Mouse (Mus musculus) midbrain, postnatal 0 days (tissue): ENCODE data around the gene Hoxa5. TPM values are rescaled to one million over a fixed set of nuclear protein-coding genes. Genes with fewer than 3 reads are reported as not detected.

Experiments
- ATAC-seq: fragments of 200-750 bp; cut with Nextera tagmentation; 2 replicates; pipeline ENCODE4 v1.8.0; 2017; ENCODE audit warnings: moderate number of reproducible peaks, mild to moderate bottlenecking, moderate TSS enrichment, moderate library complexity; ENCODE audit not compliant: low FRiP score
- DNase-seq: peaks from one replicate; pipeline ENCODE4 v3.0.0-alpha.2; 2015; ENCODE audit warnings: low spot score
- H3K27ac ChIP-seq: fragments of 300-500 bp; sonication (generic); 2 replicates; pipeline ENCODE4 v1.5.1; 2014; ENCODE audit warnings: low read depth, mild to moderate bottlenecking, low read length, mixed read lengths
- H3K27me3 ChIP-seq: fragments of 300-500 bp; sonication (generic); 2 replicates; pipeline ENCODE4 v1.6.1; 2014; ENCODE audit warnings: low read length, control low read depth, mixed read lengths; ENCODE audit not compliant: insufficient read depth
- H3K36me3 ChIP-seq: fragments of 300-500 bp; sonication (generic); 2 replicates; pipeline ENCODE4 v1.6.1; 2014; ENCODE audit warnings: low read length, control low read depth, mixed read lengths; ENCODE audit not compliant: insufficient read depth
- H3K4me1 ChIP-seq: fragments of 300-500 bp; sonication (generic); 2 replicates; pipeline ENCODE4 v1.6.1; 2014; ENCODE audit warnings: mild to moderate bottlenecking, control low read depth, antibody characterized with exemption, low read length, mixed read lengths; ENCODE audit not compliant: insufficient read depth
- H3K4me2 ChIP-seq: fragments of 300-500 bp; sonication (generic); 2 replicates; pipeline ENCODE4 v1.6.1; 2014; ENCODE audit warnings: low read depth, mild to moderate bottlenecking, low read length, mixed read lengths; ENCODE audit not compliant: poor library complexity, severe bottlenecking
- H3K4me3 ChIP-seq: fragments of 300-500 bp; sonication (generic); 2 replicates; pipeline ENCODE4 v1.5.1; 2014; ENCODE audit warnings: low read depth, mild to moderate bottlenecking, low read length, moderate library complexity
- H3K9ac ChIP-seq: fragments of 300-500 bp; sonication (generic); replicated peaks from 2 replicates; pipeline ENCODE4 v1.6.1; 2014; ENCODE audit warnings: mild to moderate bottlenecking, low read length, moderate library complexity, mixed read lengths; ENCODE audit not compliant: poor library complexity, severe bottlenecking
- H3K9me3 ChIP-seq: fragments of 300-500 bp; sonication (generic); 2 replicates; pipeline ENCODE4 v1.6.1; 2016; ENCODE audit warnings: low read length, control low read depth
- CTCF ChIP-seq: IDR thresholded peaks from 2 replicates; pipeline ENCODE4 v1.5.1; 2016; ENCODE audit warnings: antibody characterized with exemption, mild to moderate bottlenecking
- WGBS: fragments of 180-500 bp; shearing (Covaris S2); extraction: QIAGEN DNeasy Blood & Tissue Kit; methylation state at CpG from one replicate; pipeline ENCODE4 v1.1.7; 2014; 5-methylcytosine and 5-hydroxymethylcytosine counted together
- polyA plus RNA-seq: library from polyadenylated mRNA; unstranded; fragments of >200 nt; fragmentation: Nextera tagmentation; extraction: Ambion mirVana; gene quantifications from 2 replicates; pipeline ENCODE4 v1.2.1, GENCODE M21; 2015
- total RNA-seq: library from RNA; depleted of rRNA; stranded (reverse); fragments of >200 nt; gene quantifications from 2 replicates; pipeline ENCODE4 v1.2.3, GENCODE M21; 2014

Gene Hoxa5
- total and polyA plus RNA-seq, 2 experiments from 2014 or later, result 10.4 TPM; not detected in 1

- Histone ChIP-seq H3K27me3 (peaks cover 90% of the 10 kb centered on the region), H3K4me2 (no peak overlapping the region)
- WGBS, result 3% methylated on average over 4 of the region's 4 CpGs
Observed at GRCm38 (mm10) chr6:52249826-52250225, 45.4 kb upstream of the Hoxa5 start.

GRCm38 (mm10) chr6:52249415-52249738, 45.0 kb upstream of the Hoxa5 start:
- no peak for DNase-seq
- Histone ChIP-seq H3K4me3 (no peak overlapping the region), H3K4me2 (no peak overlapping the region)

More at GRCm38 (mm10) chr6:52249826-52250225, 45.4 kb upstream of the Hoxa5 start:
- no peak overlapping the region for H3K27ac ChIP-seq
- no peaks in the 10 kb centered on the region for H3K9me3 ChIP-seq
- TF ChIP-seq CTCF, result no peak
- ATAC-seq (no peak), DNase-seq (no peak)
- no peaks in the 10 kb centered on the region for H3K4me1 ChIP-seq
- H3K9ac ChIP-seq, result no peak overlapping the region
- H3K36me3 ChIP-seq, result no peaks in the 10 kb centered on the region
- H3K4me3 ChIP-seq, result no peak overlapping the region

GRCm38 (mm10) chr6:52248638-52249414, 44.4 kb upstream of the Hoxa5 start:
- Histone ChIP-seq H3K27me3 (peaks cover 93% of the 10 kb centered on the region), H3K4me1 (no peaks in the 10 kb centered on the region), H3K36me3 (no peaks in the 10 kb centered on the region), H3K9ac (no peak overlapping the region), H3K4me3 (no peak overlapping the region), H3K9me3 (no peaks in the 10 kb centered on the region), H3K4me2 (no peak overlapping the region), H3K27ac (no peak overlapping the region)
- no peak for DNase-seq
- no peak for TF ChIP-seq CTCF
- WGBS, result 1% methylated on average over 26 of the region's 27 CpGs
- no peak for ATAC-seq

More at GRCm38 (mm10) chr6:52249415-52249738, 45.0 kb upstream of the Hoxa5 start:
- ATAC-seq, result no peak
- no peaks in the 10 kb centered on the region for H3K9me3 ChIP-seq
- WGBS, result 1% methylated on average over 16 of the region's 16 CpGs
- no peak overlapping the region for H3K9ac ChIP-seq
- no peaks in the 10 kb centered on the region for H3K4me1 ChIP-seq
- H3K27me3 ChIP-seq, result peaks cover 94% of the 10 kb centered on the region
- no peak overlapping the region for H3K27ac ChIP-seq
- no peak for TF ChIP-seq CTCF
- no peaks in the 10 kb centered on the region for H3K36me3 ChIP-seq

- TF ChIP-seq CTCF, result no peak
- no peak overlapping the region for H3K4me2 ChIP-seq
- DNase-seq (no peak), ATAC-seq (no peak)
- H3K4me1 ChIP-seq, result no peaks in the 10 kb centered on the region
- H3K36me3 ChIP-seq, result no peaks in the 10 kb centered on the region
- H3K4me3 ChIP-seq, result no peak overlapping the region
- H3K27ac ChIP-seq, result no peak overlapping the region
- 2% methylated on average over 23 of the region's 23 CpGs for WGBS
- H3K9ac ChIP-seq, result no peak overlapping the region
- H3K9me3 ChIP-seq, result no peaks in the 10 kb centered on the region
- H3K27me3 ChIP-seq, result peaks cover 94% of the 10 kb centered on the region
Observed at GRCm38 (mm10) chr6:52247766-52248637, 43.6 kb upstream of the Hoxa5 start.

- TF ChIP-seq CTCF, result no peak
- 5% methylated on average over 3 of the region's 3 CpGs for whole genome bisulfite sequencing
- Histone ChIP-seq H3K4me3 (no peak overlapping the region), H3K4me2 (no peak overlapping the region), H3K27me3 (peaks cover 94% of the 10 kb centered on the region), H3K4me1 (no peaks in the 10 kb centered on the region), H3K9ac (no peak overlapping the region), H3K27ac (no peak overlapping the region), H3K9me3 (no peaks in the 10 kb centered on the region), H3K36me3 (no peaks in the 10 kb centered on the region)
- DNase-seq (no peak), ATAC-seq (no peak)
Observed at GRCm38 (mm10) chr6:52246916-52247315, 42.5 kb upstream of the Hoxa5 start.

GRCm38 (mm10) chr6:52246403-52246803, 42.0 kb upstream of the Hoxa5 start:
- TF ChIP-seq CTCF, result no peak
- no peaks in the 10 kb centered on the region for H3K4me1 ChIP-seq
- peaks cover 94% of the 10 kb centered on the region for H3K27me3 ChIP-seq
- H3K4me3 ChIP-seq, result no peak overlapping the region
- no peaks in the 10 kb centered on the region for H3K36me3 ChIP-seq
- no peak for DNase-seq
- no peak overlapping the region for H3K9ac ChIP-seq
- no peaks in the 10 kb centered on the region for H3K9me3 ChIP-seq
- no peak for ATAC-seq
- H3K27ac ChIP-seq, result no peak overlapping the region
- no peak overlapping the region for H3K4me2 ChIP-seq
- WGBS, result 1% methylated on average over 26 of the region's 26 CpGs
